Mouse (Mus musculus) adipose tissue, adult 10 weeks (tissue): ENCODE data around the gene Olfr1138. TPM values are rescaled to one million over a fixed set of nuclear protein-coding genes. Genes with fewer than 3 reads are reported as not detected.

Experiments
- polyA plus RNA-seq: library from polyadenylated mRNA; stranded (reverse); fragments of 350-450 nt; fragmentation: Illumina TruSeq; extraction: RNeasy Lipid Tissue Mini Kit (QIAGEN cat#74804); gene quantifications from one replicate; pipeline ENCODE4 v1.2.3, GENCODE M21; 2014; ENCODE audit warnings: low read depth, low replicate concordance

Gene Olfr1138
- polyA plus RNA-seq, result not detected

GRCm38 (mm10) chr2:87739878-87740277, at the start of gene Olfr1138:
Gene Olfr1138 (minus strand): TSS chr2:87739978.

GRCm38 (mm10) chr2:87779183-87779582, 39.4 kb upstream of the Olfr1138 start, which contains the start of gene Olfr152:
Gene Olfr152 (plus strand): TSS chr2:87779483.

GRCm38 (mm10) chr2:87753891-87754290, 14.1 kb upstream of the Olfr1138 start, which contains the start of gene Olfr1141:
Gene Olfr1141 (minus strand): TSS chr2:87753991.

GRCm38 (mm10) chr2:87743452-87743851, 3.7 kb upstream of the Olfr1138 start, which contains the start of gene Olfr1140:
Gene Olfr1140 (plus strand): TSS chr2:87743752.

GRCm38 (mm10) chr2:87713079-87713478, 26.7 kb downstream of the Olfr1138 start, which contains the start of gene Olfr1137:
Gene Olfr1137 (minus strand): TSS chr2:87713179.

GRCm38 (mm10) chr2:87693847-87694246, 45.9 kb downstream of the Olfr1138 start, which contains the start of gene Olfr1136:
Gene Olfr1136 (minus strand): TSS chr2:87693947.

Other genes starting within 250 kb of the Olfr1138 start
- not detected for gene Pramel7, start 242.9 kb downstream of the Olfr1138 start, polyA plus RNA-seq
- gene Pramel6, start 233.4 kb downstream of the Olfr1138 start, polyA plus RNA-seq, result not detected
- not detected for gene Olfr153, start 208.2 kb downstream of the Olfr1138 start, polyA plus RNA-seq
- not detected for gene Olfr1128, start 194.4 kb downstream of the Olfr1138 start, polyA plus RNA-seq
- not detected for gene Olfr1129, start 166.1 kb downstream of the Olfr1138 start, polyA plus RNA-seq
- not detected for gene Olfr1130, start 133.8 kb downstream of the Olfr1138 start, polyA plus RNA-seq
- gene Olfr1131, start 112.9 kb downstream of the Olfr1138 start, polyA plus RNA-seq, result not detected
- not detected for gene Olfr1132, start 102.4 kb downstream of the Olfr1138 start, polyA plus RNA-seq
- gene Olfr1133, start 92.6 kb downstream of the Olfr1138 start, polyA plus RNA-seq, result not detected
- gene Olfr1134, start 81.5 kb downstream of the Olfr1138 start, polyA plus RNA-seq, result not detected
- not detected for gene Olfr1135, start 66.3 kb downstream of the Olfr1138 start, polyA plus RNA-seq
- gene Olfr1136, start 46.0 kb downstream of the Olfr1138 start, polyA plus RNA-seq, result not detected
- gene Olfr1137, start 26.8 kb downstream of the Olfr1138 start, polyA plus RNA-seq, result not detected
- not detected for gene Olfr1140, start 3.8 kb upstream of the Olfr1138 start, polyA plus RNA-seq
- gene Olfr1141, start 14.0 kb upstream of the Olfr1138 start, polyA plus RNA-seq, result not detected
- gene Olfr152, start 39.5 kb upstream of the Olfr1138 start, polyA plus RNA-seq, result not detected
- not detected for gene Olfr1143, start 60.6 kb upstream of the Olfr1138 start, polyA plus RNA-seq
- gene Olfr1145, start 69.8 kb upstream of the Olfr1138 start, polyA plus RNA-seq, result not detected
- gene Olfr1148, start 90.6 kb upstream of the Olfr1138 start, polyA plus RNA-seq, result not detected
- gene Olfr1150-ps1, start 104.0 kb upstream of the Olfr1138 start, polyA plus RNA-seq, result not detected
- not detected for gene Olfr1151, start 115.9 kb upstream of the Olfr1138 start, polyA plus RNA-seq
- not detected for gene Olfr1152, start 126.5 kb upstream of the Olfr1138 start, polyA plus RNA-seq
- not detected for gene Olfr1153, start 155.0 kb upstream of the Olfr1138 start, polyA plus RNA-seq
- gene Olfr1154, start 165.2 kb upstream of the Olfr1138 start, polyA plus RNA-seq, result not detected
- not detected for gene Olfr1155, start 205.2 kb upstream of the Olfr1138 start, polyA plus RNA-seq
- not detected for gene Olfr1156, start 213.1 kb upstream of the Olfr1138 start, polyA plus RNA-seq
- not detected for gene Olfr1157, start 228.3 kb upstream of the Olfr1138 start, polyA plus RNA-seq
- not detected for gene Olfr74, start 234.7 kb upstream of the Olfr1138 start, polyA plus RNA-seq